In the genomic region with DNA sequence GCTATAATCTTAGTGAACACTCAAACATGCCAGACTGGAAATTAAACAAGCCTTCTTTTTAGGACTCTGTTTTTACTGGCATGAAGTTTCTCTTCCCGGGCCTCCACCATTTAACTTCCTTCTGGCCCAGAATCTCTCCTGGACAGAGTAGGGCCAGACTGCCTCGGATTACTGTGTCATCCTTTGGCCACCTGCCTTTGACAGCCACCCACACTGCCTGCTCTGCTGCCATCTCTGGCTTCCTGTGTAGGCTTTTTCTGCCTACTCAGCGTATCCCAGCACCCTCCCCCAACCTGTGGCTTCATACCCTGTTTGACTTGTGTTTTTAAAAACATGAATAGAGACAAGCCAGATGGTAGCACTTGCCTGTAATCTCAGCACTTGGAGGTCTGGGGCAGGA, we compare ENCODE assay signal across 8 mouse cellular contexts.
A peak's percentile ranks its signal among the peaks of the same experiment; 100 is the strongest.
DNase-seq lines count a peak whose midpoint lies in the region; ATAC-seq and TF ChIP-seq lines count a peak whose summit lies in the region.

No protein-coding gene starts in this region.

- TF ChIP-seq CTCF in bone marrow macrophage, adult 2 months (IDR thresholded peaks at IDR 0.05; ENCODE audit: low read depth, low read length), result no peak

- peak; percentile 68 to 77 for DNase-seq in left cerebral cortex, adult 18-20 months (ENCODE audit: low spot score in 2 of 2)
- no peak for DNase-seq in left cerebral cortex, postnatal 10 days (ENCODE audit: extremely low spot score in 1 of 2, low spot score in 2 of 2)
- DNase-seq in gastrocnemius, postnatal 25 days, result peak; percentile 71
- DNase-seq in layer of hippocampus, adult 9-10 months (ENCODE audit: low spot score), result peak; percentile 31
- DNase-seq in ovary, postnatal 36 days (ENCODE audit: low spot score), result peak; percentile 37
- no peak for DNase-seq in embryo, embryonic 10 days (ENCODE audit: low spot score)

- intact Hi-C loops in left cerebral cortex, postnatal 10 days (cut with DNase I), result no loop called here

- no peak for ATAC-seq in erythroblast, adult 5-6 weeks (replicated peaks; ENCODE audit: low FRiP score, poor library complexity, severe bottlenecking)

- no peak overlapping the region for H3K4me3 ChIP-seq in bone marrow macrophage, adult 2 months (ENCODE audit: insufficient read depth, low read length)

- H3K27ac ChIP-seq in bone marrow macrophage, adult 2 months (ENCODE audit: insufficient read depth, low read depth, low read length), result peak overlapping the region; percentile 29; the same call in 1 of the 2 replicates

- TF ChIP-seq POLR2A in bone marrow macrophage, adult 2 months (IDR thresholded peaks at IDR 0.05; ENCODE audit: borderline replicate concordance, low read depth, low read length), result no peak

- H3K4me1 ChIP-seq in bone marrow macrophage, adult 2 months (ENCODE audit: control insufficient read depth, insufficient read depth, low read length), result peaks cover 31% of the 10 kb centered on the region

Comparison
In these comparisons a context has a peak if more than half of its experiments do, and no peak if none do; other contexts are left out.
1. DNase-seq: peak in left cerebral cortex, adult 18-20 months (2 of 2), gastrocnemius, postnatal 25 days (single experiment), layer of hippocampus, adult 9-10 months (single experiment) and ovary, postnatal 36 days (single experiment); none in left cerebral cortex, postnatal 10 days (0 of 2) and embryo, embryonic 10 days (single experiment).